Mouse (Mus musculus) midbrain, embryonic 14.5 days (tissue): ENCODE measurements around the gene Kank4. TPM values are rescaled to one million over a fixed set of nuclear protein-coding genes. Genes with fewer than 3 reads are reported as not detected.
A peak's percentile ranks its signal among the peaks of the same experiment; 100 is the strongest.
"Not testable (repeated sequence)": the region's sequence is repeated elsewhere in the genome, so short reads cannot be mapped to it uniquely, and the experiment has no call there.

ENCODE experiments used
- ATAC-seq: fragments of 200-750 bp; cut with Nextera tagmentation; 2 replicates; pipeline ENCODE4 v1.8.0; 2017; ENCODE audit warnings: moderate number of reproducible peaks, moderate library complexity; ENCODE audit not compliant: low FRiP score, low TSS enrichment
- DNase-seq: peaks from one replicate; pipeline ENCODE4 v3.0.0-alpha.2; 2015
- H3K27ac ChIP-seq: fragments of 300-500 bp; sonication (generic); replicated peaks from 2 replicates; pipeline ENCODE4 v1.5.1; 2014; ENCODE audit warnings: mild to moderate bottlenecking, low read depth, low read length, moderate library complexity
- H3K27me3 ChIP-seq: fragments of 300-500 bp; sonication (generic); 2 replicates; pipeline ENCODE4 v1.6.1; 2014; ENCODE audit warnings: low read length, control low read depth, mixed read lengths; ENCODE audit not compliant: control insufficient read depth, insufficient read depth
- H3K36me3 ChIP-seq: fragments of 300-500 bp; sonication (generic); 2 replicates; pipeline ENCODE4 v1.6.1; 2014; ENCODE audit warnings: low read length, control low read depth; ENCODE audit not compliant: control insufficient read depth, insufficient read depth
- H3K4me1 ChIP-seq: fragments of 300-500 bp; sonication (generic); 2 replicates; pipeline ENCODE4 v1.6.1; 2014; ENCODE audit warnings: mild to moderate bottlenecking, antibody characterized with exemption, low read length, control low read depth; ENCODE audit not compliant: control insufficient read depth, insufficient read depth
- H3K4me2 ChIP-seq: fragments of 300-500 bp; sonication (generic); 2 replicates; pipeline ENCODE4 v1.6.1; 2014; ENCODE audit warnings: mild to moderate bottlenecking, low read length, moderate library complexity
- H3K4me3 ChIP-seq: fragments of 300-500 bp; sonication (generic); replicated peaks from 2 replicates; pipeline ENCODE4 v1.5.1; 2014; ENCODE audit warnings: low read depth, low read length
- H3K9ac ChIP-seq: fragments of 300-500 bp; sonication (generic); replicated peaks from 2 replicates; pipeline ENCODE4 v1.6.1; 2014; ENCODE audit warnings: mild to moderate bottlenecking, low read length, moderate library complexity
- H3K9me3 ChIP-seq: fragments of 300-500 bp; sonication (generic); 2 replicates; pipeline ENCODE4 v1.6.1; 2016; ENCODE audit warnings: low read length, control low read depth, mixed read lengths; ENCODE audit not compliant: control insufficient read depth
- WGBS: fragments of 180-500 bp; shearing (Covaris S2); extraction: QIAGEN DNeasy Blood & Tissue Kit; methylation state at CpG from one replicate; pipeline ENCODE4 v1.1.7; 2014; 5-methylcytosine and 5-hydroxymethylcytosine counted together
- polyA plus RNA-seq: library from polyadenylated mRNA; unstranded; fragments of >200 nt; fragmentation: Nextera tagmentation; extraction: Ambion mirVana; gene quantifications from 2 replicates; pipeline ENCODE4 v1.2.1, GENCODE M21; 2014

Gene Kank4
- polyA plus RNA-seq, 1 experiment from 2014 or later: 0.50 TPM

GRCm38 (mm10) chr4:98850485-98850884 lies 33.1 kb upstream of the Kank4 start:
- H3K4me2 ChIP-seq, H3K9ac ChIP-seq, H3K4me3 ChIP-seq, H3K4me1 ChIP-seq, H3K36me3 ChIP-seq, DNase-seq, H3K9me3 ChIP-seq, ATAC-seq, H3K27me3 ChIP-seq, H3K27ac ChIP-seq: not testable (repeated sequence)
- 89% methylated on average over 1 of the region's 1 CpGs for WGBS

- Histone ChIP-seq H3K36me3 (no peaks in the 10 kb centered on the region), H3K4me3 (no peak overlapping the region), H3K27me3 (no peaks in the 10 kb centered on the region), H3K4me1 (no peaks in the 10 kb centered on the region), H3K9me3 (no peaks in the 10 kb centered on the region), H3K9ac (no peak overlapping the region), H3K27ac (no peak overlapping the region), H3K4me2 (no peak overlapping the region)
- ATAC-seq (no peak), DNase-seq (no peak)
- WGBS: 82% methylated on average over 6 of the region's 6 CpGs
Observed at GRCm38 (mm10) chr4:98847120-98847885, 30.0 kb upstream of the Kank4 start.

GRCm38 (mm10) chr4:98846396-98846795 lies 29.1 kb upstream of the Kank4 start:
- DNase-seq (no peak), ATAC-seq (no peak)
- no peak overlapping the region for H3K4me3 ChIP-seq
- no peaks in the 10 kb centered on the region for H3K27me3 ChIP-seq
- WGBS: 51% methylated on average over 3 of the region's 3 CpGs
- H3K4me1 ChIP-seq: no peaks in the 10 kb centered on the region
- H3K36me3 ChIP-seq: no peaks in the 10 kb centered on the region
- H3K9me3 ChIP-seq: no peaks in the 10 kb centered on the region
- H3K9ac ChIP-seq: no peak overlapping the region
- no peak overlapping the region for H3K27ac ChIP-seq
- no peak overlapping the region for H3K4me2 ChIP-seq

- WGBS: 84% methylated on average over 8 of the region's 8 CpGs
Observed at GRCm38 (mm10) chr4:98845687-98846125, 28.4 kb upstream of the Kank4 start.

GRCm38 (mm10) chr4:98845201-98845600 lies 27.9 kb upstream of the Kank4 start:
- 83% methylated on average over 4 of the region's 4 CpGs for WGBS
- DNase-seq (no peak), ATAC-seq (no peak)
- H3K27me3 ChIP-seq: no peaks in the 10 kb centered on the region
- no peak overlapping the region for H3K4me2 ChIP-seq
- H3K4me3 ChIP-seq: no peak overlapping the region
- no peak overlapping the region for H3K9ac ChIP-seq
- H3K9me3 ChIP-seq: no peaks in the 10 kb centered on the region
- no peaks in the 10 kb centered on the region for H3K4me1 ChIP-seq
- no peaks in the 10 kb centered on the region for H3K36me3 ChIP-seq
- H3K27ac ChIP-seq: no peak overlapping the region

More at GRCm38 (mm10) chr4:98845687-98846125, 28.4 kb upstream of the Kank4 start:
- H3K9me3 ChIP-seq: no peaks in the 10 kb centered on the region
- H3K4me1 ChIP-seq: no peaks in the 10 kb centered on the region
- H3K36me3 ChIP-seq: no peaks in the 10 kb centered on the region
- no peaks in the 10 kb centered on the region for H3K27me3 ChIP-seq
- no peak overlapping the region for H3K4me3 ChIP-seq
- DNase-seq (no peak), ATAC-seq (no peak)
- no peak overlapping the region for H3K9ac ChIP-seq
- no peak overlapping the region for H3K4me2 ChIP-seq
- H3K27ac ChIP-seq: no peak overlapping the region

- DNase-seq (no peak), ATAC-seq (no peak)
- Histone ChIP-seq H3K36me3 (no peaks in the 10 kb centered on the region), H3K4me3 (no peak overlapping the region), H3K4me1 (no peaks in the 10 kb centered on the region), H3K9ac (no peak overlapping the region), H3K27me3 (no peaks in the 10 kb centered on the region), H3K27ac (no peak overlapping the region), H3K9me3 (no peaks in the 10 kb centered on the region), H3K4me2 (no peak overlapping the region)
- 86% methylated on average over 7 of the region's 7 CpGs for WGBS
Observed at GRCm38 (mm10) chr4:98843906-98844597, 26.7 kb upstream of the Kank4 start.

GRCm38 (mm10) chr4:98841251-98841650 lies 23.9 kb upstream of the Kank4 start:
- not testable (repeated sequence) for H3K27me3 ChIP-seq, H3K4me2 ChIP-seq, H3K27ac ChIP-seq, H3K9ac ChIP-seq, H3K9me3 ChIP-seq, H3K4me3 ChIP-seq, H3K4me1 ChIP-seq, ATAC-seq, DNase-seq, H3K36me3 ChIP-seq
- 69% methylated on average over 6 of the region's 6 CpGs for WGBS

- peak; percentile 7 for DNase-seq
- Histone ChIP-seq H3K36me3 (no peaks in the 10 kb centered on the region), H3K4me2 (no peak overlapping the region), H3K27ac (no peak overlapping the region), H3K9ac (no peak overlapping the region), H3K9me3 (no peaks in the 10 kb centered on the region), H3K27me3 (no peaks in the 10 kb centered on the region), H3K4me1 (no peaks in the 10 kb centered on the region), H3K4me3 (no peak overlapping the region)
- WGBS: 16% methylated on average over 6 of the region's 6 CpGs
- ATAC-seq: no peak
Observed at GRCm38 (mm10) chr4:98840526-98840925, 23.2 kb upstream of the Kank4 start.

- Histone ChIP-seq H3K27me3 (no peaks in the 10 kb centered on the region), H3K4me2 (no peak overlapping the region), H3K36me3 (no peaks in the 10 kb centered on the region), H3K9me3 (no peaks in the 10 kb centered on the region), H3K27ac (no peak overlapping the region), H3K9ac (no peak overlapping the region), H3K4me1 (no peaks in the 10 kb centered on the region), H3K4me3 (no peak overlapping the region)
- WGBS: 88% methylated on average over 4 of the region's 4 CpGs
- ATAC-seq (no peak), DNase-seq (no peak)
Observed at GRCm38 (mm10) chr4:98838913-98839312, 21.6 kb upstream of the Kank4 start.
